Mouse (Mus musculus) heart, postnatal 0 days (tissue): ENCODE measurements at regions not wholly inside any gene's neighbourhood (a gene's known extent, or its start where the extent isn't known, plus 50 kb on each side); places are given as distances from the start of the nearest gene placed in this dataset.

Experiments
- CTCF ChIP-seq: IDR thresholded peaks from 2 replicates; pipeline ENCODE4 v1.5.1; 2016; ENCODE audit warnings: antibody characterized with exemption, control low read depth, low read depth
- EP300 ChIP-seq: IDR thresholded peaks from 2 replicates; pipeline ENCODE4 v1.6.1; 2016; ENCODE audit warnings: antibody characterized with exemption, low read depth

GRCm38 (mm10) chr17:63806360-63806759, 56.5 kb upstream of the Fer start:
- TF ChIP-seq EP300, result no peak
- no peak for TF ChIP-seq CTCF
